Mouse (Mus musculus): Measurements from ENCODE around the gene Pilrb1.
"Not testable (repeated sequence)": the region's sequence is repeated elsewhere in the genome, so short reads cannot be mapped to it uniquely, and the experiment has no call there.

Pilrb1 gene

GRCm38 (mm10) chr5:137857960-137858710 is at the start of gene Pilrb1:
Gene Pilrb1 (minus strand): TSS chr5:137858106.
- not testable (repeated sequence) for DNase-seq (ENCODE audit: low spot score)

DNA sequence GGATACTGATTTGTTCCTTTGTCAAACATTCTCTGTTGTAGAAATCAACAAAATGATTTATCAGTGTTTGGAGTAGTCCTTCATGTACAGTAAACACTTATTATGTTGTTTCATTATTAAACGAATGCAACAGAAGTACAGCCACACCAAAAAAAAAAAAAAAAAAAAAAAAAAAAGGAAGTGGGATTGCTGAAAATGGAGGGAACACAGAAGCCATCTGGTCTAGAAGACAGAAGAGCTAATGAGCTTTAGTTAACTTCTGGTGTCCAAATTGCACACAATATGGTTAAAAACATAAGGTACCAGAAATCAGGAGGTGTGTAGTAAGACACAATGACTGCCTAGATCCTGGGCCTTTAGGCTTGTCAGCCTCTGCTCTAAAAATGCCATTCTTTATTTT is 39.9 kb upstream of the Pilrb1 start:
- no peak for DNase-seq (ENCODE audit: low spot score)

GRCm38 (mm10) chr5:137892954-137893353 is 35.0 kb upstream of the Pilrb1 start:
- peak; percentile 7 for DNase-seq (ENCODE audit: low spot score)

GRCm38 (mm10) chr5:137887666-137888065 is 29.8 kb upstream of the Pilrb1 start:
- no peak for DNase-seq (ENCODE audit: low spot score)

DNA sequence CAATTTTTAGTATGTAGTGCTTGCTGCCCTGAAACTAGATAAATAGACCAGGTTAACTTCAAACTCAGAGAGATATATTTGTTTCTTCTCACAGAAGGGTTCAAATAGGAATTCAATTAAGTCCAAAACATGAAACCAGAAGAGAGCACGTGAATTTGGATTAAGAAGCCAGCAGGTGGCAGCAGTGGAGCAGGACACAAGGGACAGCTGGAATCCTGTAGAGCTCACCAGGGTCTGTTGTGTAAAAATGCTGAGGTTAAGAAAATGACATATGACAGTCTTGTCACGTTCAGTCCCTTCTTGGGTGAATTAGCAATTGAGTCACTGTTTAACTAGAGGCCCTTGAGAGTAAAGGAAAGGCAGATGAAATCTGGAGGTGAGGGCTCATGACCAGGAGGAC is 28.0 kb upstream of the Pilrb1 start:
- peak; percentile 72 for DNase-seq (ENCODE audit: low spot score)

GRCm38 (mm10) chr5:137883345-137883744 is 25.4 kb upstream of the Pilrb1 start:
- no peak for DNase-seq (ENCODE audit: low spot score)

GRCm38 (mm10) chr5:137882922-137883321 is 25.0 kb upstream of the Pilrb1 start:
- no peak for DNase-seq (ENCODE audit: low spot score)

DNA sequence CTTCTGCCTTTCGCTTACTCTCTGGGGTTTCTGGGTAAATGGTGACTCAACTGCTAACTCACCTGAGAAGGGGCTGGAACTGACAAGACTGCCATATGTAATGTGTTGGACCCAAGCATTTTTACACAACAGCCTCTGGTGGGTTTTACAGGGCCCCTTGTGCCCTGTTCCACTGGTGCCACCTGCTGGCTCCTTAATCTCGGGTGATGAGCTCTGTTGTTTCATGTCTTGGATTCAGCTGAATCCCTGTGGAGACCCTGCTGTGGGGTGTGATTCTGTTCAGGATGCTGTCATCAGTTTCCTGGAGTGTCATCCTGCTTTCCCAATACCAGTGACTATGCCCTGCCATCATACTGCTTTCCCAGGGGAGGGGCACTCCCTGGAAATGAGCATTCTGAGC is 20.0 kb upstream of the Pilrb1 start:
- no peak for DNase-seq (ENCODE audit: low spot score)

DNA sequence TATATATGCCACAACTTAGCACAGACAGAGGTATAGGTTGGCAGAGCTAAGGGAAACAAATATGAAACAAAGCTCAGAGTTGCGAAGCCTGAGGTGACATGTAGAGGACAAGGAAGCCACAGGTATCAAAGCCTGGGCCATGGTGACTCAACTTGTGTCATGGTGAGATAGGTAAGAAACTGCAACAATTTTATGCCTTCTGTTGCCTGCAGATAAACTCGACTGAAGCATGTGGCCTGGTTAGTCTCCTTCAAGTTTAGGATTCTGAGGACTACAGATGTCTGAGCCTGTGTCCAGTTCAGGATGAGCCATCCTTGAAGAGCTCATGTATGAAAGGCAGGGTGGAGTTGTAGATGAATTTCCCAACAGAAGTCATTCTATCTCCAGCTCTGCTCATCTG is 17.1 kb upstream of the Pilrb1 start:
- DNase-seq (ENCODE audit: low spot score): no peak

- not testable (repeated sequence) for DNase-seq (ENCODE audit: low spot score)
Measured at GRCm38 (mm10) chr5:137872381-137872702, 14.4 kb upstream of the Pilrb1 start.

- not testable (repeated sequence) for DNase-seq (ENCODE audit: low spot score)
Measured at GRCm38 (mm10) chr5:137871644-137872380, 13.9 kb upstream of the Pilrb1 start, which contains the start of gene Pilrb2. Gene Pilrb2 (minus strand): TSS chr5:137871815.

- DNase-seq (ENCODE audit: low spot score): not testable (repeated sequence)
Measured at GRCm38 (mm10) chr5:137868600-137868999, 10.7 kb upstream of the Pilrb1 start.

- not testable (repeated sequence) for DNase-seq (ENCODE audit: low spot score)
Measured at GRCm38 (mm10) chr5:137864008-137864407, 6.1 kb upstream of the Pilrb1 start.

GRCm38 (mm10) chr5:137856870-137857269 is 1.0 kb downstream of the Pilrb1 start:
- not testable (repeated sequence) for DNase-seq (ENCODE audit: low spot score)

GRCm38 (mm10) chr5:137854907-137855306 is 3.0 kb downstream of the Pilrb1 start:
- not testable (repeated sequence) for DNase-seq (ENCODE audit: low spot score)

GRCm38 (mm10) chr5:137850313-137850712 is 7.6 kb downstream of the Pilrb1 start:
- DNase-seq (ENCODE audit: low spot score): not testable (repeated sequence)

- not testable (repeated sequence) for DNase-seq (ENCODE audit: low spot score)
Measured at GRCm38 (mm10) chr5:137837110-137837509, 20.8 kb downstream of the Pilrb1 start.

GRCm38 (mm10) chr5:137836611-137837010 is 21.3 kb downstream of the Pilrb1 start:
- no peak for DNase-seq (ENCODE audit: low spot score)

- DNase-seq (ENCODE audit: low spot score): not testable (repeated sequence)
Measured at GRCm38 (mm10) chr5:137835966-137836520, 21.9 kb downstream of the Pilrb1 start, which contains the start of gene Pilra. Gene Pilra (minus strand): TSS chr5:137836281.

- peak; percentile 6 for DNase-seq (ENCODE audit: low spot score)
Measured at GRCm38 (mm10) chr5:137833500-137833899, 24.4 kb downstream of the Pilrb1 start.

DNA sequence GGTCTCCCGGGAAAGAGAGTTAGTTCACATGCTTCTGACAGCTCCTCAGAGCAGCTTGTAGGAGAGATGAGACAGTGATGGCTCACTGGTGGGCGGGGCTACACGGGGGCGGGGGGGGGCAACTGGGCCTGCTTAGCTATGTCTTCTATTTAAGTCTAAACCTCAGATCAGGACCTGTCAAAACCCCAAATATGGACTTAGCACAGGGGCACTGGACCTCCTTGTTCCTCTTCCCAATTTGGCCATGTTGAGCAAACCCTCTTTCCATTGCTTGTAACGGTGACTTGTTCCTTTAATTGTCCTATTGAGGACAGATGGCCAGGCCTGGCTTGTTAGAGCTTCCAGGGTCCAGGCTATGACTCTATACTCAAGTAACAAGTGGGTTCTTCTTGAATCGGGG is 26.4 kb downstream of the Pilrb1 start:
- DNase-seq (ENCODE audit: low spot score): no peak

GRCm38 (mm10) chr5:137831106-137831505 is 26.8 kb downstream of the Pilrb1 start:
- DNase-seq (ENCODE audit: low spot score): no peak

DNA sequence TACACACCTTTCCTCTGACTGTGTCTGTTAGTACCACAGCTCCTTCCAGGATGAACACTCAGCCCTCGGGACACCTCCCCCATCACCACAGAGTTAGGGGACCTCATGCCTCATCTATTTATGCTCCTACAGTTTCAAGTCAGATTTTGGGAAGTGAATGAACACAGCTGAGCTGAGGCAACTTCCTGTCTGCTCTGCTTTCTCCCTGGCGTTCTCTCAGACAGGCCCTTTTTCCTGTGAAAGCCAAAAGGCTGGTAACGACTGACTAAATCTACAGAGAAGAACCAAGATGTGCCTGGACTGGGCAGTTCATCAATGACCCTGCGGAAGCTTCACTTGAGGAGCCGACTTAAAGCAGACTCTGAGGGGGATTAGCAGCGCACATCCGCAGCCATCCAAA is 27.7 kb downstream of the Pilrb1 start:
- DNase-seq (ENCODE audit: low spot score): no peak

Measured in embryo, embryonic 10 days (tissue).